Mouse (Mus musculus) spleen, postnatal 4 days (tissue): Measurements from ENCODE around the gene Sptb.

Experiments
- DNase-seq, 2 experiments: peaks; one replicate each; pipeline ENCODE4 v3.0.0; 2022; ENCODE audit warnings: low spot score in 2 of 2

The Sptb gene

DNA sequence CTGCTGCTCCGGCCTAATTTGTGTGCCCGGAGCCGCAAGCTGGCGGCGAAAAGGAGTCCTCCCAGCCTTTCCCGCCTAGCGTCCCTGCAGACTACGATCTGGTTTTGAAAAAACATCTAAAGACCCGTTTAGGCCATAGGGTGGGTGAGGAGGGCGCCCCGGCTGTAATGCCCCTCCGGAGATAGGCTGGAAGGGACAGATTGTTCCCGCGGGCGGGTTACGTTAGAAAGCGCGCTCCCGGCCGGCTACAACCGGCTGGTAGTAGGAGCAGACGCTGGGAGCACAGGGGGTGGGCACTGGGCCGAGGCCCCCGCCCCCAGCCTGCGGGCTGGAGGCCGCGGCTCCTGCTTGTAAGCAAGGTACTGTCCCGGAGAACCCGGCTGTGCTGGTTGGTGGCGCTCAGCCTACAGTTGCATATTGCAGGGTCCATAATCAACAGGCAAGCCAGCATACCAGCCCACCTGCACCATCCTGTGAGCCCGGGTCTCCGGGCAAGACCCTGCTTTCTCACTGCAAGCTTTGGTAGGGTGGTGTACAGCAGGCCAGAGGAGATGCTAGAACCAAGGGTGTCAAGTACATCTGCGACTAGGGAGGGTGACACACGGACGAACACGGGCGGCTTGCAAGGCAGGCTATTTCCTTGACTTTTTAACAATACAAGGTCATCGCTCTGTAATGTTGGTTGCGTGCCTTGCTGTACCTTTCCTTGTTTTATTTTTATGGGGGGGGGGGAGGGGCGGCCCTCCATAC is at the start of gene Sptb:
Gene Sptb, minus strand, starts transcription at position 197 of the 750 bp plus-strand sequence.
- DNase-seq: peak; percentile 59 to 82

DNA sequence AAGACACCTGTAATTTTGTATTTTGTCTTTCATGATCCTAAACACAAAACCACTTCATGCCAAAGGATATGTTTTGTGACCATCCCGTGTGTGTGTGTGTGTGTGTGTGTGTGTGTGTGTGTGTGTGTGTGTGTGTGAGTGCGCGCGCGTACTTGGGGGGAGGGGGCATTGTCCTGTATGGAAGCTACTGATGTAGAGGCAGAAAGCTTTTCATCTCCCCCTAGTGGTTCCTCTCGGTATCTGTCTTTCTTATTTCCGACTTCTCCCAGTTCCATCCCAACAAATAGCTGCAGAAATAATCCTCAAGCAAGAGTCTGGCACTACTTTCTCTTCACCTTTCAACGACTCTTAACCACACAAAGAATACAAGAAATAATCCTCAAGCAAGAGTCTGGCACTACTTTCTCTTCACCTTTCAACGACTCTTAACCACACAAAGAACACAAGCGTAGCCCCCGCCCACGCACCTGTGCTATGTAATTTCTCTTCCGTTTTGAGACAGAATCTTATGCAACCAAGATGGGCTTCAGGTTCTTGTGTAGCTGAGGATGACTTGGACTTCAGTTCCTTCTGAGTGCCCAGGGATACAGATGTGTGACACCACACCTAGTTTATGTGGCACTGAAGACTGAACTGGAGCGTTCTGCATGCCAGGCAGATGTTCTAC is 42.4 kb upstream of the Sptb start:
- no peak for DNase-seq

DNA sequence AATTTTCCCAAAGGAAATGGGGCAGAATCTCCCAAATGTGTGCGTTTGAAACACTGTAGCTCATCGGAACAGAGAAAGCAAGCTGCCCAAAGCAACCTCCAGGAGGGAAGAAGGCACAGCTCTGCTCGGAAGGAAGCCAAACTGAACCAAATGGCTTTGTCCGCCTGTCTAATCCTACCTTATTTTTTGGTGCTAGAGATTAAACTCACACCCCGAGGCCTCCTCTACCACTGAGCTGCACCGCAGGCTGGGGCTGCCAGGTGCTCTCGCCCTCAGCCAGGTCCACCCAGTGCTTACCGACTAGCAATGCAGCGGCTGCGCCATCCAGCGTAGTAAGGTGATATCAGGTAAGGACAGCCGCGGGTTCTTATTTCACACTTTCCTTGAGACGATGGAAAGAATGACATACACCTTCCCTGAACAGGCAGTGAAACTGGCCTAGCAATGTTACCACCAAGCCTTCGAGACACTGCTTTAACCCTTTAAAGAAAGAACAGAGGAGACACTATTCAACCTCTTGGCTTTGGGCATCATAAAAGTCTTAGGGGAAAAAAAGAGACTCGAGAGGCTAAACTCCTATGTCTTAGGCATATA is 40.6 kb upstream of the Sptb start:
- no peak for DNase-seq

DNA sequence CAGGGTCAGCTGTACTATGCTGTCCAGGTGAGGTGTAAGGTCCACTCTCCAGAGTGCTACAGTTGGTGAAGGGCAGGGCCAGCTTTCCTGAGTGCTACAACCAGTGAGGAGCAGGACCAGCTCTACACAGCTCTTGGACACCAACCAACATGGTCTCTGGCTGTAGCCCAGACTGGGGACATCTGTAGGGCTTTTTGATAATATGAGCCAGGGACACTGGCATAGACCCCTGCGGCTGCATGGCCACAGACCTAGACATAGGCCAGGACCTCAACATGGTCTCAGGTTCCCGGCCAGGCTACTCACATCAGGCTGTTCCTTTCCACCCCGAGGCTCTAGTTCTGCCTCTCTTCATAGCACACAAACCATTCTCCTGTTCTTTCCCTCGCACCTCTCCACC is 17.6 kb upstream of the Sptb start:
- no peak for DNase-seq

DNA sequence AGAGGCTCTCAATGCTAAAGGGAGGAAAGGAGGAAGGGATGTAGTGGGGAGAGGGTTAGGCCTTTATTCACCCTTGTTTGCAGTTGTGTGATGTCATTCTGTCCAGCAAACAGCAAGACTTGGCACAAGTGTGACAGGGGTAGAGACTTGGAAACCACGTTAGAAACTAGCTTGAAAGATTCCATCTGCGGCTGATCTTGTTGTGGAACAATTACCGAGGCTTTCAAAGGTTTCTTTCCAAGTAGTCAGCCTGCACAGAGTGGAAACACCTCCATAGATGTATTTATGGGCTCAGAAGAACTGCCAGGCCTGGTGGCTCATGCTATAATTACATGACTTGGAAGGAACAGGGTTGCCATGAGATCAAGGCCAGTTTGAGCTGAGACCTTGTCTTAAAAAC is 11.7 kb upstream of the Sptb start:
- DNase-seq: no peak

DNA sequence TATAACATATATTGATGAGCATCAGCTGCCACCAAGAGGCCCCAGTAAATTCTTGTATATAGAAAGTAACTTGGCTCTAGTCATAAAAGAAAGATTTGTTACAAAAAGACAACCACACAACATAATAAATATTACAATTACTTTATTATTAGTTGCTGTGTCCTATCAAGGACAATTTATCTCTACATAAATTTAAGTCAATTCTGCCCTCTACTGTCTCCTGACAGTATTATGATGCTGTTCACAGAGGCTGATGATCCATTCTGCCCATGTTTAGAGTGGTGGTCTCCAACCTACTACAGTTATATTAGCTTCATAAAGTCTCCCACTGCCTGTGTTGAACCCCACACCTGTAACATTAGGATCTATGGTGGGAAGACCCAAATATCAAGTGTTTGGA is 10.2 kb upstream of the Sptb start:
- no peak for DNase-seq

DNA sequence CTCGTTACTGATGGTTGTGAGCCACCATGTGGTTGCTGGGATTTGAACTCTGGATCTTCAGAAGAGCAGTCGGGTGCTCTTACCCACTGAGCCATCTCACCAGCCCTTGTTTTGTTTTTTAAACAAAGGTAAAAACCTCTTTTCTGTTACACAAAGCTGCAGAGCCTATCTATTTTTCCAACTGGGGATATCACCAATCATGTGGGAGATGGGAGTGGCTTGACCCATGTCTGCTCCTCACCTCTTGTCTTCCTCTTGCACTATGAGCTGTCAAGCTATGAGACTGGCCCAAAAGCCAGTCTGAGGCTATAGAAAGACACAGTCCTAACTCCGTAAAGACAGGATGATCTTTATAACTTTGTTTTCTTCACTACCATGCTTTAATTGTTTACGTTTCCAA is 8.0 kb upstream of the Sptb start:
- DNase-seq: no peak

DNA sequence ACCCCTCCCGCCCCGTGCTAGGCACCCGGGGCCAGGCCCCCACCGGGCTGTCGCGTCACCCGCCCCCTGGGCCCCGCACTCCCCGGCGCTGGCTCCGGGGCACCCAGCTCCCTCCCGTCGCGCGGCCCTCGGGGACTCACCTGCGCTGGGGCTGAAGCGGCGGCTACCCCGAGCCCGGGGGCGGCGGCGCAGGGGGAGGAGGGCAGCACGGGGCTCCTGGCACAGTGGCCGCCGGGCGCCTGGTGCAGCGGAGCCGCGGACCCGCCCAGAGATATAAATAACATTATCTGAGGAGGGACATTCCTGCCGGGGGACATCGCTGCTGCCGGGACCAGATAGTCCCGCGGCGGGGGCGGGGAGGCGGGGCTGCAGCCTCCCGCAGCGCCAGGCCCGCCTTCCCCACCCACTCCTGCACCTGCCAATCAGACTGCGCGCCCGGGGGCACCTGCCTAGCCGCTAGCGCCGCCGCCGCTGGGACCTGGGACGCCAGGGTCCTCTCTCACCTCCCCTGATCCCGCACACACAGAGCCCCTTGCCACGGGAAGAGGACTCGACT is 474 bp downstream of the Sptb start:
- peak; percentile 92 to 94 for DNase-seq

DNA sequence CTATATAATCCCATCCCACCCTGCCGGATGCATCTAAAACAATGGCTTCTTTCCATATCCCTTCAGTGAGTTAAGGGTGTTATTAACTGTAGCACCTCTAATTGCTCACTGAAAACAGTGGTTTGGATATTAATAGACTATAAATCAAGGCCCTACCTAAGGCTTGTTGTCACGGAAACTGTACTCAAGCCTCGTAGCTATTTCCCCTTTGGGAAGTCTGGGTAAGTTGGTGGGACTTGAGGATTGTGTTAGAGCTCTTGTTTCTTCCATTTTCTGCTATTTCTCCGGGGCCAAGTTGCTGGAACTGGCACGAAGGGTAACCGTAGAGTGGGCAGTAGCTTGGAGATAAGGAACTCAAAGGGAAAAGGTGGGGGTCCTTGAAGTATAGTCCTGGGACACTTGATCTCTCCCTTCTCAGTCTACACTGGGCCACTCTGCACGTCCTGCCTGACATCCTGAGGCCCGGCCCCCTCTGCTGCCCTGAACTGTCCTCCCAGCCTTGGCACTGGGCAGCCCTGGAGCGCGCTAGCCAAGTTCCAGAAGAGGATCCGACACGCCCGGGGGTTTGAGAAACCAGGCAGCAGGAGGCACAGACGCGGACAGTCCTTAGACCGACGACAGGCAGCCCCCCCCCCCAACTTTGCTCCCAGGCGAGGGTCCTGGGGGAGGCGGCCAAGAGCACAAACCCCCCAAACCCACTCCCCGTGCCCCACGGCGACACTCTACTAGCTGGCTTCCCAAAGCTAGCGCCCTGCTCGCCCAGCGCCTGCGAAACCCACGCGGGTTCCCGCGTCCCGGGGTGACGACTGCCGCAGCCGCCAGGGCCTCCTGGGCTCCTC is 1.2 kb downstream of the Sptb start:
- peak; percentile 65 to 83 for DNase-seq

DNA sequence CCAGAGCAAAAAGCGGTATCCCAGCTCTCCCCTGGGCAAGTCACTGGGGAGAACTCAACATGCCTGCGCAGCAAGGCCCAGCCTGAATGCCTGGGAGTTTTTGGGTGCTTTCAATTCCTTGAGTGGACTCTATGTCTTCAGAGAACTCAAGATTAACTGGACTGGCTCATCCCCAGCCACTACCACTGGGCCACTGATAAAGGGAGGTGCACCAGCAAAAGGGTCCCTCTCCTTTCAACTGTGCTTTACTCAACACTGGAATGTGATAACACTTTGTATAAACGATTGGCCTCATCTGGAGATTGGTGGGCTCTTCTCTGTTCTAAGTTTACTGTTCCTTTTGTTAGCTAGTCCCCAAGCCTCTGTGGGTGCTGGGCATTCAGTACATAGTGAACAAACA is 2.2 kb downstream of the Sptb start:
- DNase-seq: no peak

DNA sequence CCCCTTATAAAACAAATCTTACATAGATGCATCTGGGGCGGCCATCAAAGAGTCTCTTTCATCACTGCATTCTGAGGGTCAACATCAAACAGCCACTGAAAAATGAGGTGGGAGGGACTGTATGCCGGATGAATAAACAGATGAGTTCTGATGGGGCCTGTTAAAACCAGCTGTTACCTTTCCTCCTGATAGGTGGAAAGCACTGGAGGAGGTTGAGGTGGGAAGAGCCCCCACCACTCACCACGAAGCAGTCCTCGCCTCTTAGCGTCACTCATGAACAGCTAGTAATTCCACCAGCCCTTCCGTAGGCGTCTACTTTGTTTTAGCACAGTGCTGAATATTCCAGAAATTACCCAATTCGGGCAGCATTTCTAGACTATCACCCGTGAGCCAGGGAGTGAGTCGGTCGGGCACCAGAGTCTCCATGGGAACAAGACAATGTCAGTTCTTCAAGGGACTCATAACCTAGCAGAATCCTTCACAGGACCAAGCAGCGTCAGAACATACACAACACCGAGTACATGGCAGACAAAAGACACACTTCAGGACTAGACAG is 13.9 kb downstream of the Sptb start:
- DNase-seq: no peak

DNA sequence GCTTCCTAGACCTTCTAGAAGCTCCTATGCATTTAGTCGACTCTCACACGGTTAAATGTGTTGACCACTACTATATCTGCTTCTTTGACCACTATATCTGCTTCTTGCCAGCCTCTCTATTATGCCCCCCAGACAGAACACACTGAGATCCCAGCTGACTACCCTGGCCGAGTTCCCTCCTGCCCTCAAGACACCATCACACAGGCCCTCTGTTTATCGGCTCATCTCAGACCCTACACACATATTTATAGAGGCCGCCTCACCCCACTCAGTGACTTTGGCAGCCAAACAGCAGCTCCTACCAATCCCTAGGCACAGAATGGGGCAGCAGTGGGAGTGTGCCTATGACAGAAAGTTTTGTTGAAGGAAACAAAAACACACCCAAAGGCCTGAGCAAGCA is 14.6 kb downstream of the Sptb start:
- no peak for DNase-seq

DNA sequence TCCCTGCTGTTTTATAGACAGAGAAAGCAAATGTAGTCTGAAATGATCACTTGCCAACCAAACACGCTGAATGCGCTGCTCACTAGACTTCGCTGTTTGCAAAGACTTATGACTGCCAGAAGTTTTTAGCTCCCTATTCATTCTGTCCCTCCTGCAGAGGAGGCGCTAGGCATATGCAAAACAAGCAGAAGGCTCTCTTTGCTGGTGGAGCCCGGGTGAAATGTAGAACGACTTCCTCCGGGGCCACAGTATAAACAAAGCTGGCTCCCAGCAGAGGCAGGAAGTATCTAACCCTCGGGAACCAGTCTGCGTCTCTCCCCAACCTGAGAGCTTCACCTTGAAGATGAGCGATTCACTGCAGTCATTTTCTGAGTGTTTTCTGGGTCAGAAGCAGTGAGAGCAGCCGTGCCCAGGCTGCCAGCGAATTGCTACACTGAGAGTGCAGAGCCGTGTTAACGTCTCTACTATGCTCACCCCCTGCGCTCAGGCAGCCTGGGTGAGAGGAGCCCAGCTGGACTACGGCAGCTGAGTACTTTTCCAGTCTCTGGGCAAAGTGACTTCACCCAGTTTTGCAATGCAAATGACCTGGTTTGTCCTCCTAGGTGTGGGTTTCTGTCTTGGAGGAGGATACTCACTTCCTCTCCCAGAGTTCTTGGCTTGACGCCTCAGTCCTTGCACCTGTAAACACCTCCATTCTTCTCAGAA is 15.4 kb downstream of the Sptb start:
- DNase-seq: no peak

DNA sequence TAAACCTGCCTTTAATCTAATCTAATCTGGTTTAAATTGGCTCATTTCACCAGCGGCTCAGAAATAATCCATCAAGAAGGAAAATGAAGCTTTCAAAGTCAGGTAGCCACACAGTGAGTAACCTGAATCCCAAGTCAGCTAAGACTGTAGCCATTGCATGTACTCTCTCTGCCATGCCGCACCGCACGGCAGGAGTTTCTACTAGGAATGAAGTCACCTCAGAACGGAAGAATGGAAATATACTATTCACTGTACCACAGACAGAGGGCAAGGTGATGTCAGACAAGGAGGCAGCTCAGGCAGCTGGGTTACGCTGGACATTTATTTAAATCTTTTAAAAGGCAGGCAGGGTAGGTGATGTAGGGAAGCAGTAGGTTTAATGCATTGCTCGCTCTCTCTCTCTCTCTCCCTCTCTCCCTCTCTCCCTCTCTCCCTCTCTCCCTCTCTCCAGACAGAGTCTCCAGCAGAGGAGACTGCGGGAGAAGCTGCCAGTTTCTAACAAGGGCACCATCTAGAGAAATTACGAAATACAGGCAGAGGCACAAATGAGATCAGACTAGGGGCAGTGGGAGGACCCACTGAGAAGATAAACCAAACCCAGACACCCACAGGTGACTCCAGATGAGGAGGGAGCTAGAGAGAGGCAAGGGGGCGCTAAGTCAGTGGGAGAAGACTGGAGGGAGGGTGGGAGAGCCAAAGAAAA is 22.7 kb downstream of the Sptb start:
- DNase-seq: no peak

DNA sequence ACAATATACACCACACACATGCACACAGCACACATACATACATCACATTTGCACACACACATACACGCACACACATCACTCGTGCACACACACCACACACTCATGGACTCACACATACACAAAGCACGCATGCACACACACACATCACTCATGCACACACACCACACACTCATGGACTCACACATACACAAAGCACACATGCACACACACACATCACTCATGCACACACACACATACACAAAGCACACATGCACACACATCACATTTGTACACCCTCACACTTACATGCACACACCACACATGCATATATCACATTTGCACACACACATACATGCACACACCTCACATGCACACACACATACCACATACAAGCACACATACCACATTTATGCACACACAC is 24.7 kb downstream of the Sptb start:
- no peak for DNase-seq

DNA sequence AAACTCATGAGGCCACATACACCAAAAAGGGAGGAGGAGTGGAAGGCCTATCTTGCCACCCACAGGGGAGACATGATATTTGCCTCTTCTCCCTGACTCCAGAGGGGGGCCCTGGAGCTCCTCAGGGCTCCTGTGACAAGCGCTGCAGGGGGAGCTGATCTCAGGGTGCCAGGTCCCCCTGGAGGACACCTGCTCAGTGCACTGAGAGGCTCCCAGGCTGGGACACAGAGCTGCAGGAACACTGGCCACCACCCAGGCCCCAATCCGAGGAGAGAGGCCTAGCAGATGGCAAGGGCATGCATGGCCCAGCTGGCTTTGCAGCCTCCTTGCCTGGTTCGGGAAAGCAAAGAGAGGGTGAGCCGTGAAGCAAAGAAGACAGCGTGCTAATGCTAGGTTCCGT is 25.9 kb downstream of the Sptb start:
- DNase-seq: no peak

DNA sequence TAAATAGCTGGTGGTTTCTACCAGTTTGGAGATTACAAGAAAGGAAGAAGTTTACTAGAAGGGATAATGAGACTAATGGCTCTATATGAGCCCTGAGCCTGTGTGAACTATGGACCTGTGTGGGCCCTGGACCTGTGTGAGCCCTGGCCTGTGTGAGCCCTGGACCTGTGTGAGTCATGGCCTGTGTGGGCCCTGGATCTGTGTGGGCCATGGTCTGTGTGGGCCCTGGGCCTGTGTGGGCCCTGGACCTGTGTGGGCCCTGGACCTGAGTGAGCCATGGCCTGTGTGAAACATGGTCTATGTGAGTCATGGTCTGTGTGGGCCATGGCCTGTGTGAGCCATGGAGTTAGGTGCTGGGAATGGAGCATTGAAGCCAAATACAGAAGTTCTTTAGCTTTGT is 28.4 kb downstream of the Sptb start:
- no peak for DNase-seq

DNA sequence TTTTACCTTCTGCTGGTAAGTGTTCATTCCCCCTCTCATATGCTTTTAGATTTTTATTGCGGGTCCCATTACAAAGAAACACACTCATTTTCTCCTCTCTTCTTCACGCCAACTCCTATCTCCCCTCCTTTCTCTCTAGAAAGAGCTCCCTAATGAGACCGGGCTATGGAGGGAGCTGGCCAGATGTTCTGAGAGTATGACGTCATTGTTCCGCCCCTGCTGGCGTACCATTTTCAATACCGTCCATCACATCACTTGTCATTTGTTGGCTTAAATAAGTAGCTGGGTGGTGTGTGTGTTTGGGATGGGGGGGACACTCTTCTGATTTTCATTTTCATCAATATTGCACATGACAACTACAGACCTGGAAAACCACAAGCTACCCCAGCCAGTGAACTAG is 33.3 kb downstream of the Sptb start:
- DNase-seq: no peak

DNA sequence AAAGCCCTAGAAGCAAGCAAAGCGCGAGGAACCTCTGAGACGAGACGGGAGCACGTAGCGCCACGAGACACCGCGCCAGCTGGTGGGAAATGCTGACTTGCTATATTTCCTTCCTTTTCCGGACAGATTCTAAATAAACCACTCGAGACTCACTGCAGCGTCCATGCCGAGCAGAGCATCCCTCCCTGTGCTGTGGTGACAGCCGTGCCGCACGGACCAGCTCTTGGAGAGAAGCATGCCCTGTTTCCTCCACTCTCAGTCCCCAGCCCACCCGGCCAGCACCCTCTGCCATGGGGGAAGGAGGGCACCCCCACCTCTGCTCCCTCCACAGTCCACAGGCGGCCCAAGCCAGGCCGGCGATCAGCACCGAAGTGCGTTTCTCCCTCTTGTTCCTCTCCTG is 33.9 kb downstream of the Sptb start:
- no peak for DNase-seq

DNA sequence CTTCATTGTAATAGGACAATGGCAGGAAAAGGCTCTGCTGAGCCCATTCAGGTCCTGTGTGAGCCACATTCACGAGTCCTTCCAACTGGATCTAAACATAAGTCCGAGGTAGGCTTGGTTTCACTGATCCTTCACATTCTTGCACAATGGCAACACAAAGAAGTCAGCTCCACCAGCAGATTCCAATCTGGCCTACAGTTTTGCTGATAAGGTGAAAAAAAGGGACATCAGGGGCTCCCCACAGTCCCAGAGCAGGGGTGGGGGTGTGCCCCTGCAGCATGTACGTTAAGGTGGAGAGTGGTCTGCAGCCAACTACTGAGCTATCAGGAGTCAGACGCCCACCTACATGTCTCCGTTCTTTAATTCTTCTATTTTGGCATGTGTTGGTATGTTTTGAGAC is 35.0 kb downstream of the Sptb start:
- no peak for DNase-seq
